Mouse (Mus musculus) intestine, embryonic 14.5 days (tissue): ENCODE data around the gene Cdhr2. TPM values are rescaled to one million over a fixed set of nuclear protein-coding genes. Genes with fewer than 3 reads are reported as not detected.

Experiments used
- ATAC-seq: fragments of 200-750 bp; cut with Nextera tagmentation; replicated peaks from 2 replicates; pipeline ENCODE4 v1.8.0; 2017; ENCODE audit warnings: low read depth, moderate number of reproducible peaks, moderate TSS enrichment, moderate library complexity; ENCODE audit not compliant: low FRiP score, low TSS enrichment
- DNase-seq: peaks from one replicate; pipeline ENCODE4 v3.0.0-alpha.2; 2018; ENCODE audit warnings: low spot score
- H3K27ac ChIP-seq: fragments of 300-500 bp; sonication (generic); 2 replicates; pipeline ENCODE4 v1.5.1; 2014; ENCODE audit warnings: low read depth, mild to moderate bottlenecking, control low read depth
- H3K27me3 ChIP-seq: fragments of 300-500 bp; sonication (generic); replicated peaks from 2 replicates; pipeline ENCODE4 v1.6.1; 2014; ENCODE audit warnings: low read length, control low read depth; ENCODE audit not compliant: control insufficient read depth, insufficient read depth
- H3K36me3 ChIP-seq: fragments of 300-500 bp; sonication (generic); 2 replicates; pipeline ENCODE4 v1.6.1; 2014; ENCODE audit warnings: low read length, control low read depth; ENCODE audit not compliant: control insufficient read depth, insufficient read depth
- H3K4me1 ChIP-seq: fragments of 300-500 bp; sonication (generic); replicated peaks from 2 replicates; pipeline ENCODE4 v1.6.1; 2014; ENCODE audit warnings: low read length, control low read depth, mixed read lengths; ENCODE audit not compliant: control insufficient read depth, insufficient read depth
- H3K4me2 ChIP-seq: fragments of 300-500 bp; sonication (generic); 2 replicates; pipeline ENCODE4 v1.6.1; 2014; ENCODE audit warnings: low read length
- H3K4me3 ChIP-seq: fragments of 300-500 bp; sonication (generic); 2 replicates; pipeline ENCODE4 v1.5.1; 2014; ENCODE audit warnings: low read depth, low read length, control low read depth, mixed read lengths
- H3K9ac ChIP-seq: fragments of 300-500 bp; sonication (generic); 2 replicates; pipeline ENCODE4 v1.6.1; 2014; ENCODE audit warnings: mild to moderate bottlenecking, low read length
- H3K9me3 ChIP-seq: fragments of 300-500 bp; sonication (generic); 2 replicates; pipeline ENCODE4 v1.6.1; 2016; ENCODE audit warnings: low read length, control low read depth; ENCODE audit not compliant: control insufficient read depth
- WGBS: fragments of 180-500 bp; shearing (Covaris S2); extraction: QIAGEN DNeasy Blood & Tissue Kit; methylation state at CpG from one replicate; pipeline ENCODE4 v1.1.7; 2014; 5-methylcytosine and 5-hydroxymethylcytosine counted together
- polyA plus RNA-seq: library from polyadenylated mRNA; unstranded; fragments of >200 nt; fragmentation: Nextera tagmentation; extraction: Ambion mirVana; gene quantifications from 2 replicates; pipeline ENCODE4 v1.2.1, GENCODE M21; 2014

The Cdhr2 gene
- polyA plus RNA-seq, 1 experiment from 2014 or later = 11.8 TPM

DNA sequence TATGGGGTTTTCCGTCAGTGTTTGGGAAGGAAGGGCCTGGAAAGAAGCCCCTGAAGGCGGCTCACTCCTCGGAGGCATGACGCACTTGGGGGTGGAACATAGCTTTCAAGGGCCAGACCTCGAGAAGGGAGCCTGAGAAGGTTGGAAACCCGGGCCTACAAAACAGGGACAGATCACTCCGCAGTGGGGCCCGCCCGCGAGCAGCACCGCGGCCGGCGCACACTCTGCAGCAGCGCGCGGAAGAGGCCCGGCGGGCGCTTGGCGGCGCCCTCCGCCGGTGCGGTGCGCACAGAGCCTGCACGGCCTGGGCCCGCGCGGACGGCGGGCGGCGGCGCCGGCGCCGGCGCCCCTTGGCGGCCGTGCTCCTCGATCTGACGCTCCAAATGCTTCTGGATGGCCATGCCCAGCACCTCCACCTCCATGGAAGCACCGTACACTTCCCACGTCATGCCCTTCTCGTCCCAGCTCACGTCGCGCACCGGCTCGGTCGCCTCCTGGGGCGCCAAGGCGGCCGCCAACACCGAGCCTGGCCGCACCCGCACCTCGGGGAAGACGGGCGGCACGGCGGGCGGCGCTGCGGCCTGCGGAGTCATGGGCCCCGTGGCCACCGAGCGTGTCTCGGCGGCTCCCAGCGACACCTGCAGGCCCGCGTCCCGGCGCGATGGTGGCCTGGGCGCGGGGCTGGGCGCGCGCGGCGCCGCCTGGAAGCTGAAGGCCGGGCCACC is 36.4 kb downstream of the Cdhr2 start:
- WGBS = 1% methylated on average over 82 of the region's 87 CpGs

DNA sequence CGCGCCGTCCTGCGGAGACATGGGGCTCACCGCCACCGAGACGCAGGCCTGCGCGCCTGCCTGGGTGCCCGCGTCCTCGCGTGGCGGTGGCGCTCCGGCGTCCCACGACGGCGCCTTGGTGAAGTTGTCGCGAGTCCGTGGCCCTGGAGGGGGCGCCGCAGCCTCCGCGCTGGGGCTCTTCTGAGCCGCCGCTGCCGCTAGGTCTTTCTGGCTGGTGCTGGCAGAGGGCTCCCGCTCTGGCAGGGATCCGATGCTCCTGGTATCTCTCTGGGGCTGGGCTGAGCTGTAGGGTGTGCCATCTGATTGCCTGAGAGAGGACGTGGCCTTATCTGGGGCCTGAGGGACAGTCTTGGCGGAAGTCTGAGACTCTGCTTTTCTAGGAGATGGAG is 36.9 kb downstream of the Cdhr2 start:
- 4% methylated on average over 34 of the region's 34 CpGs for WGBS
- Histone ChIP-seq H3K9me3 (no peaks in the 10 kb centered on the region), H3K9ac (no peak overlapping the region), H3K4me2 (peak overlapping the region; percentile 53), H3K36me3 (no peaks in the 10 kb centered on the region), H3K27ac (no peak overlapping the region), H3K27me3 (peaks cover 46% of the 10 kb centered on the region), H3K4me3 (peak overlapping the region; percentile 35), H3K4me1 (no peaks in the 10 kb centered on the region)
- ATAC-seq = no peak
- DNase-seq = no peak

More for the DNA sequence above, 36.4 kb downstream of the Cdhr2 start:
- Histone ChIP-seq H3K9ac (peak overlapping the region; percentile 29; the same call in 1 of the 2 replicates), H3K4me3 (peak overlapping the region; percentile 35), H3K27me3 (peaks cover 46% of the 10 kb centered on the region), H3K36me3 (no peaks in the 10 kb centered on the region), H3K27ac (no peak overlapping the region), H3K4me2 (peak overlapping the region; percentile 53), H3K9me3 (no peaks in the 10 kb centered on the region), H3K4me1 (no peaks in the 10 kb centered on the region)
- peak; percentile 71 for DNase-seq
- peak; percentile 89 for ATAC-seq

DNA sequence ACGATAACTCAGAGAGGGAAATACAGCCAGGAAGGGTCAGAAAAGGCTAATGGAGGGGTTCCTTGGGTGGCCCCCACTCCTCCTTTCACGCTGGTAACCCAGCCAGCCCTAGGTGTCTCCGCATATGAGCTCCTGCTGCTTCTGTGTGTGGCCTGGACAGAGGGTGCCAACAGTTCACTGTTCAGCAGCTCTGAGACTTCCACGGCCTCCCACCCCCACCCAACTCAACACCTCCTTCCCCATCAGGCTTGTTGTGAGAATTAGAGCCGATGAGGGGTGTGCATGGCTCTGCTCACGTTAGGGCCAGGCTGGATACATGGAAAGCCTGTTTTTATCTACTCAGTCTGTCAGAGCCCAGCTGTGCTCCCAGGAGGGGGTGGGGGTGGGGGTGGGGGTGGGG is 44.8 kb downstream of the Cdhr2 start:
- H3K36me3 ChIP-seq = no peaks in the 10 kb centered on the region
- peaks cover 21% of the 10 kb centered on the region for H3K27me3 ChIP-seq
- ATAC-seq = no peak
- 0 out of 2 replicates have a peak, but pooled peaks cover 4% of the 10 kb centered on the region for H3K4me1 ChIP-seq
- WGBS = 44% methylated on average over 6 of the region's 6 CpGs
- no peaks in the 10 kb centered on the region for H3K9me3 ChIP-seq
- H3K4me3 ChIP-seq = no peak overlapping the region
- H3K27ac ChIP-seq = no peak overlapping the region
- DNase-seq = no peak
- H3K9ac ChIP-seq = no peak overlapping the region
- no peak overlapping the region for H3K4me2 ChIP-seq

DNA sequence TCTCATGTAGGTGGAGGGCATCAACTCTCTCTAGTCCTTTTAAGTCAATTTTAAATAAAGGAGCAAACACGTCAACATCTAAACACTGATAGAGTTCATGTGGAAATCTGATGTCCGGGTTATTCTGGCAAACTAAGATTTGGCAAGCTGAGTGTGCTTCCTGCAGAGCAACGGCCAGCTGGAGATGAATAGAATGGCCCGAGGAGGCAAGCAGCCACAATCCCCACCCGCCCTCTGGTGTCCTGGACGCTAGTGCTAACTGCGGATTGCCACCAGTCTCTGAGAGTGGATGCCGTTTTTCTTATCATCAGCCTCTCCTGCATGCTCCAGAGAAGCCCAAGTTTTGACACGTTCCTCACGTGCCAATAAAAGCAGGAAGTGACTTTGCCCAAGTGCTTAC is 45.6 kb downstream of the Cdhr2 start:
- no peak for DNase-seq

DNA sequence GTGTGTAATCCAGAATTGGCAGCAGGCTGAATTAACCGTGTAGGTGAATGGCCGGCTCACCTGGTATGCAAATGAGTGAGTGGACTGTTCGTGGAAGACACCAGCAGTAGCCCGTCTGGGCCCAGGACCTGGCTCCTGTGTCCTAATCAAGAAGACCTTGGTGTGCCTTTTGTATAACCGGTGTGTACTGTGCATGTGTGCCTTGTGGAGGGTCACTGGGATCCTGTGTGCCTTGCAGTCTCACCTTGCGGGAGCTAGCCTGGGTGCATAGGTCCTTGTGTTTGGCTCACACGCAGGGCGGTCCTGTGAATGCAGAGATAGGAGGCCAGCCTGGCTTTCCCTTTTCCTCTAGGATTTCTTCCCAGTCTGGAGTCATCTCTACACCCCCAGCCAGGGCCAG is 46.9 kb downstream of the Cdhr2 start:
- Histone ChIP-seq H3K27me3 (peaks cover 26% of the 10 kb centered on the region), H3K4me3 (no peak overlapping the region), H3K4me2 (no peak overlapping the region), H3K4me1 (0 out of 2 replicates have a peak, but pooled peaks cover 4% of the 10 kb centered on the region), H3K9me3 (no peaks in the 10 kb centered on the region), H3K27ac (no peak overlapping the region), H3K36me3 (no peaks in the 10 kb centered on the region), H3K9ac (no peak overlapping the region)
- no peak for DNase-seq
- WGBS = 83% methylated on average over 8 of the region's 8 CpGs
- no peak for ATAC-seq

More for the DNA sequence above, 45.6 kb downstream of the Cdhr2 start:
- Histone ChIP-seq H3K9me3 (no peaks in the 10 kb centered on the region), H3K4me3 (no peak overlapping the region), H3K27ac (no peak overlapping the region), H3K4me1 (0 out of 2 replicates have a peak, but pooled peaks cover 4% of the 10 kb centered on the region), H3K4me2 (no peak overlapping the region), H3K27me3 (peaks cover 26% of the 10 kb centered on the region), H3K9ac (no peak overlapping the region), H3K36me3 (no peaks in the 10 kb centered on the region)
- no peak for ATAC-seq
- WGBS = 47% methylated on average over 10 of the region's 10 CpGs

DNA sequence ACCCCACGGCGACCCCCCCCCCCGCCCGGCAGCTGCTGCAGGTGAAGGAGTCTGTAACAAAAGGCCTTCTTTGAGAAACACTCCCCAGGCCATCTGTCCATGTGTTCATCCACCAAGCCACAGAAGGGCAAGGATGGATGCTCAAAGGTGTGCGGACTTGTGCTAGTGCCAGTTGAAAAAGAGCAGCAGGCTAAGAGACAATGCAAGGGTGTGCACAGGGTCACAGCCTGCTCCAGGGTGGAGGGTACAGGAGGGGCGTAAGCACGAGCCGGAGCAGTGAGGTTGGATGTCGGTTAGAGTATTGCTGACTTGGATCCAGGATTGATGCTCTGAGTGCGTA is 47.4 kb downstream of the Cdhr2 start:
- Histone ChIP-seq H3K9me3 (no peaks in the 10 kb centered on the region), H3K27me3 (peaks cover 26% of the 10 kb centered on the region), H3K4me3 (no peak overlapping the region), H3K4me2 (peak overlapping the region; percentile 87), H3K4me1 (0 out of 2 replicates have a peak, but pooled peaks cover 4% of the 10 kb centered on the region), H3K9ac (no peak overlapping the region), H3K36me3 (no peaks in the 10 kb centered on the region), H3K27ac (no peak overlapping the region)
- WGBS = 59% methylated on average over 10 of the region's 10 CpGs
- DNase-seq = no peak
- ATAC-seq = peak; percentile 32; the same call in 1 of the 2 replicates

DNA sequence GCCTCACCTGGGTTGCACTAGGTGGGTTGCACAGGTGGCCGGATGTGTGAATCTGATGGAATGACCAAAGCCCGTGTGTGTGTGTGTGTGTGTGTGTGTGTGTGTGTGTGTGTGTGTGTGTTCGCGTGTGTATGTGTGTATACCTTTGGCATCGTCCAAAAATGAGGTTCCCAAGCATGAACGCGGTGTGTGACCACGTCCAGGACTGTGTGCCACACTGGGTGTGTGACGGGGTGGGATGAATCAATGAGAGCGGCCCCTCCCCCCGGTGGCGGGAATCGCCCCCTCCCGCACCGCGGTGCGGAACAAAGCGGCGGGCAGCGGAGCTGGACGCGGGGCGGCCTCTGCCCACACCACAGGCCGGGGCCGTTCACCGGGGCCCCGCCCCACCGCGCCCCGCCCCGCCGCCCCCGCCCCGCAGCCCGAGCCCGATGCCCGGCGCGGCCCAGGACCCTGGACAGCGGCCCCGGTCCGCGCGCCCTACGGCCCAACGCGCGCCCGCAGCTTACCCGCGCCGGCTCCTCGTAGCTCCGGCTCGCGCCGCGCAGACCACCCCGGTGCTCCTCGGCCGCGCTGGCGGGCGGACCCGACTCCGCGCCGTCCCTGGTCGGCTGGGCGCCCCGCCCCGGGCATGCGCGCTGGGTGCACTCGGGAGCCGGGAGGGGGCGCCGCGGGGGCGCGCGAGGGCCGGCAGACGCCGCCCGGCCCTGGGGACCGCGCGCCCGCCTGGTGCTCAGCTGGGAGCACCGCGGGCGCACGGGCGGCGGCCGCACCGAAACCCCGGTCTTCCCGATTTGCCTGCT is 48.0 kb downstream of the Cdhr2 start:
- DNase-seq = peak; percentile 60
- Histone ChIP-seq H3K36me3 (no peaks in the 10 kb centered on the region), H3K9me3 (no peaks in the 10 kb centered on the region), H3K27me3 (peaks cover 29% of the 10 kb centered on the region), H3K27ac (no peak overlapping the region), H3K4me1 (0 out of 2 replicates have a peak, but pooled peaks cover 4% of the 10 kb centered on the region), H3K4me2 (peak overlapping the region; percentile 87), H3K9ac (no peak overlapping the region), H3K4me3 (peak overlapping the region; percentile 46)
- 3% methylated on average over 48 of the region's 100 CpGs for WGBS
- ATAC-seq = peak; percentile 83

DNA sequence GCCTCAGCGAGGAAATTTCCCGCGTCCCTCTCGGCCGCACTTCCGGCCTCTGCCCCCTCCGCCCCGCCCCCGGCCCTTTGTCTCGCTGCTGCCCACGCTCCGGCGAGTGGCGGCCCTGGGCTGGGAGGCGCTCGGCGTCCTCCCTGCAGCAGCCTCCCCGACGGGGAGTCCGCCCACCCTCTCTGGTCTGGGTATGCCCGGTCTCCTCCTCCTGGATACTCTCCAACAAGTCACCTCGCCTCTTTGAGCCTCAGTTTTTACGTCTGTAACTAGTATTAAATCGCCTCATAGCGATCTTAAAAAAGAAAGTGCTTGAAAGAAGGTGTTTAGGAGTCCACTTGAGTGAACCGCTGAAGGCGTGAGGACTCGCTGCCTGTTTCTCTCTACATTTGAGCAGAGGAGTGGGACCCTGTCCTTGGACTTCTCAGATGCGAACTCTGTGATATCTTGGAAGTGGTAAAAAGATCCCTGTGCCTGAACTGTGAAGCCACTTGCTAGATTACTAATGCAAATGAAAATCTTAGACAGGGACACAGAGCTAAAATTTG is 48.7 kb downstream of the Cdhr2 start, which contains the start of gene Gprin1:
TSS of gene Gprin1 (minus strand) at position 11 of the 548 bp plus-strand sequence.
- WGBS = 4% methylated on average over 29 of the region's 29 CpGs
- H3K4me2 ChIP-seq = peak within 1 kb of the TSS; percentile 87
- H3K27me3 ChIP-seq = peaks cover 29% of the 10 kb centered on the region
- ATAC-seq = peak; percentile 59
- peak; percentile 59 for DNase-seq
- H3K9ac ChIP-seq = no peak within 1 kb of the TSS
- H3K27ac ChIP-seq = no peak within 1 kb of the TSS
- no peaks in the 10 kb centered on the region for H3K36me3 ChIP-seq
- peak within 1 kb of the TSS; percentile 46 for H3K4me3 ChIP-seq
- H3K9me3 ChIP-seq = no peaks in the 10 kb centered on the region
- 0 out of 2 replicates have a peak, but pooled peaks cover 4% of the 10 kb centered on the region for H3K4me1 ChIP-seq
